Mouse (Mus musculus) cerebellum, adult 9-10 months (tissue): ENCODE results near the gene Whrn.

Experiments
- DNase-seq: peaks from one replicate; pipeline ENCODE4 v3.0.0; 2022

The Whrn gene

DNA sequence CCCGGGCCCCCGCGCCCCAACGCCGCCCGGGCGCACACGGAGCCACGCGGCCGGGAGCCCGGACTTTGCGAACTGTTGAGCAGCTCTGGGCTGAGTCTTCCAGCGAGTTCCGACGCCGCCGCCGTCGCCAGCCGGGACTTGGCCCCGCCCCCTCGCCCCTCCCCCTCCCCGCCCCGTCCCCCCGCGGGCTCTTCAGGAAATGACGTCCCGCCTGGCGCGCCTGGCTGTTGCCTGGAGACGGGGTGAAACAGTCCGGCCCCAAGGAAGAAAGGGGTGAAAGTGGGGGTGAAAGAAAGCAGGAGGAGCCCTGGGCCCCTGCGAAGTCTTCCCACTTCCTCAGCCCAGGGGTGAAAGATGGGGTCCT is at the start of gene Whrn:
Gene Whrn (minus strand): TSS at position 77 of the 364 bp plus-strand sequence.
- peak; percentile 15 for DNase-seq

DNA sequence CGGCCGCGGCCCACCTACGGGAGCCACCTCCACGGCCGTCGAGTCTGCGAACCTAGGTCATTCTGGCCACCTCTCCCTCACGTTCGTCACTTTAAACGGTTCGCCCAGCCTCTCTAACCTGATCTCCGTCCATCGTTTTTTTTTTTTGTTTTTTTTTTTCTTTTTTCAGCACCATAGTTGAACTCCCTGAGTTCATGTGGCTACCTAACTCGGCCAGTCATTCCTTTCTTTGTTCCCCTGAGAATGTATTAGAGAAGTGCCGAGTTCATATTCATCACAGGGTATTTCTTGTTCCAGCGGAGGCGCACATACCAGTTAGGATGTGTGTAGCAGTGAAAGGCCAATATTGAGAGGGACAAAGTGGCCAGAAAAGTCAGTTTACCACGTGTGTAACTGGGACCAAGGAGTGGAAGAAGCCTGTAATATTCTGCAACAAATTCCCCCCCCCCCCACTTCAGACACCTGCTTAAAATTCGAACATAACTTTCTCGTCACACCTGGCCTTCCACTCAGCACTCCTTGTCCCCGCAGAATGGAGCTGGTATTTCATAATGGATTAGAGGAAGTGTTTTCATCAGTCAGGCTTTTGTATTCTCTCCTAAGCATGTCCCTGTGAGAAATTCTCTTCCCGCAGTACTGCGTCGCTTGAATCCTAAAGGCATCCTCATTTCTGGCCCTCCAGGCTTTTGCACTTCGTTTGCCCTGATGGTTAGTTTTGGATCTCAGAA is 49.6 kb upstream of the Whrn start:
- peak; percentile 34 for DNase-seq

DNA sequence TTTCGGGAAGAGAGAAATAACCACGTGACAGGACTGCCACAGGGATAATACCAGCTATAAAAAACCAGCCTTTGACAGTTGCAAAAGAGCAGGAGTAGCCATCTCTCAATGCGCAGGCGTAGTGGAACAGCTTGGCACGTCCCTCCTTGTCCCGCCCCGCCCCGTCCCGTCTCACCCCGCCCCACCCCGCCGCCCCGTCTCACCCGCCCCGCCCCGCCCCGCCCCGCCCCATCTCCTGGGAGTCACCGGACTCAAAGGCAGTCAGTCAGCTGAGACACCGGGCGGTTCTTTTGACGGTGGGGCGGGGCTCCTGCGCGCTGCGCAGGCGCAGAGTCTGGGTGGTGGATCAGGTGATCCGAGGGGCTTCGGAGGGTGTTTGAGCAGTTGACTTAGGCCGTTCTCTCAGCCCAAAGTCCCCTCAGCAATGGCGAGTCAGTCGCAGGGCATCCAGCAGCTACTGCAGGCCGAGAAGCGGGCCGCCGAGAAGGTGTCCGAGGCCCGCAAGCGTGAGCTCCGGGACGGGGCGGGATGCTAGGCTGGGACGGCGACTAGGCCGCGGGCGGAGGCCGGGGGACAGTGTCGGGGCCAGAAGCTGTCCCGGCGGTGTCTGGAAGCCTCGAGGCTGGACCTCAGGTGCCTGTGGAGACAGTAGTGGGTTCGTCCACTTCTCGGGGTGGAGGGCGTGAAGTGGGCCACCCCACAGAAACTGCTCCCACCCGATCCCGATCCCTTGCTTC is 48.9 kb upstream of the Whrn start, which contains the start of gene Atp6v1g1:
Gene Atp6v1g1 (plus strand): TSS at position 279 of the 737 bp plus-strand sequence.
- DNase-seq, result peak; percentile 96

DNA sequence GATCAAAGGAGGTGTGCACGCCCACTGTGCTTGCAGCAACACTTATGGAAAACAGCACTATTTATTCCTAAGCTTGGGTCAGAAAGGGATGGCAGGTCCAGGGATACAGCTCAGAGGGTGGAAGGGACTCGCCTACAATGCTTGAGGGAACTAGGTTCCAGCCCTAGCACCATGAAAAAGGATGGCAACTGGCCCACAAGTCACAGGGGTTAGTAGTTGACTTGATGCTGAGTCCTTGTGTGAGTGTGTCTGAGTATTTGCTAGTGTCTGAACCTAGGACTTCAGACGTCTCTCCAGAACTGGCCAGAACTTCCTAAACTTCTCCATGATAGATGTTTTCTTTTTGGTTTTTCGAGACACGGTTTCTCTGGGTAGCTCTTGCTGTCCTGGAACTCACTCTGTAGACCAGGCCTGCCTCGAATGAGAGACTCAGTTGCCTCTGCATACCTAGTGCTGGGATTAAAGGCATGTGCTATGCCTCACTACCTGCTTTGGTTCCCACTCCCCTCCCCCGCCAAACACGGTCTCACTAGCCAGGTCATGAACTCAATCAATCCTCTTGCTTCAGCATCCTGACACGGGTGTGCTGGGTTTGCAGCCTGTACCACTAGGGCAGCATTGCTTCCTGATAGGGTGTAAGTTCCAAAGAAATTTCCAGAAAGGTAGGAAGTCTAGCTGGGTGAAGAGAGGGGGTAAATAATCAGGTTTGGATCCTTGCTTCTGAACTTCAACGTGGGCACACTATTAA is 48.1 kb upstream of the Whrn start:
- DNase-seq, result peak; percentile 55

DNA sequence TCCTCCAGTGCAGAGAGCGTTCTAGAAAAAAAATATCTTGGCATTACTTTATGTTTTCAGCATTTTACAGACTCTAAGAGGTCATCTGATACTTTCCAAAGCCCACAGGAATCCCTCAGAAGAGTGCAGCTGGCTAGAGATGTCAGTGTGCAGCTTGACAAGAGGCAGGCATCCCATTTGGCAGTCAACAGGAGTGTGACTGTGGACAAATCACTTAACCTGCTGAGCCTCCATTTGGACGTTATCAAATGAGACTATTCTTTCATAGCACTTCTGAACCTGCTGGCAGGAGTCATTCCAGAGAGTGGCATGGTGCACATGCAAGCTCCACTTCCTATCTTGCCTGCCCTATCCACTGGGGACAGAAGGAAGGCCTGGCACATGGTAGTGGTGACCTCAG is 46.4 kb upstream of the Whrn start:
- peak; percentile 11 for DNase-seq

DNA sequence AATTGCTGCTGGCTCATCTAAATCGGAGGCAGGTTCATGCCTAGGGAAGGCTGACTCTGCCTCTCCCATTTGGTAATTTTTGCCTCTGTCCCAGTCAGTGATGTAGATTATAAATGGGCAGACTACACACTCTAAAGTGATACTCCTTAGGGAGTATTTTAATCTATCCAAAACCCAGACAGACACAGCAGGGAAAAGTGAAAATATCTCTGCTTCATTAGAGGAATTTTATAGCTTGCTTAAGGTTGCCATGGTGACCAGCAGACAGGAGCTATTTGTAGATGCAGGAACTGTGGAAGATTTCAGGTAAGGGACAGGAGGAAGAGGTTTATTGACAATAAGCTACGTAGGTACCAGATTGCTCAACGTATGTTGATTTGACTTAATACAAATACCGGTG is 41.8 kb upstream of the Whrn start:
- no peak for DNase-seq

DNA sequence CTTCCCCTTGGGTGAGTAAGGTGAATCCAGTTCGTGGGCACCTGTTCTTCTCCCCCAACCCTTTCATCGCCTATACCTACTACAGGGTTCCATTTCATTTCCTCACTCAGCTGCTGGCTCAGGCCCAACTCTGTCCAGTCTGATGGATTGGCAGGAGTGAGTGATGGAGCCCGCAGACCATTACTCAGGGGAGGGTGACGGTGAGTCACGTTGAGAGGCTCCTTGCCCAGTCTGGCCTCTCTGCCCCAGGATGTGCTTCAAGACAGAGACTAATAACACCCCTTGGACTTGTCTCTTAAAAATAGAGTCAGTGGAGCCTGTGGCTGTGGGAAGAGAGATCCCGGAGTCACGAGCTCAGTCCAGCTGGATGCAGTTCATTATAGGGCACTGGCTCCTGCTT is 34.6 kb upstream of the Whrn start:
- no peak for DNase-seq

DNA sequence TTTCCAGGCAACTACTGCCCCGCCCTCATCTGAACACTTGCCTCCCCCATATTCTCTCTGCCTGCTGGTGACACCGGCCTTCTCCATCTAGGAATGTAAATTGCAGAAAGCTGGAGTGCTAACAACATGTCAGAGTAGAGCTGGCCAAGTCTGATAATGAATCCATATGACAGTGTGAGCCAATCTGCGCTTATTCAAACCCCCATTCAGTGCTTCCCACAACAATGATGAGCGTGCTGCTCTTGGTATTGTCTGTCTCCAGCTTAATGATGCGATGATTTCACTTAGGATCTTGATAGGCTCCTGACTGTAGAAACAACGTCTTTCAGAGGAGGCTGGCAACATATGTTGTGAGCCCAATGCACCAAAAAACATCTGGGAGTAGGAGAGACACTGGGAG is 33.2 kb upstream of the Whrn start:
- DNase-seq, result no peak

DNA sequence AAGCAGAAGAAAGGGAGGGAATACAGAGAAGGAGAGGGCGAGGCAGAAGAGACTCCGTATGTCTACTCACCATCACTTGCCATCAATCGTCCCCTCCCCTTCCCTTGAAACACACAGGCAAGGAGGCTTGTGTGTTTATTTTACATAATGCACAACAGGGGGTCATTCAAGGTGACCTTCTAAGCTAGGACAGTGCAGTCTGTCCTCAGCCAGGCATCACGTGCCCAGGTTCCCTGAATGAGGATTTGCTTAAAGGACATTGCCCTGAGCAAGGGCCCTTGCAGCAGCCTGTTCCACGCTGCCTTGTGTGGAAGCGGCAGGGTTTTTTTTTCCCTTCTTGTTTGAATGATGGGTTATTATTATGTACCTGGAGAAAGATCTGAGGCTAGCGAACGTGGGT is 29.7 kb upstream of the Whrn start:
- DNase-seq, result no peak

DNA sequence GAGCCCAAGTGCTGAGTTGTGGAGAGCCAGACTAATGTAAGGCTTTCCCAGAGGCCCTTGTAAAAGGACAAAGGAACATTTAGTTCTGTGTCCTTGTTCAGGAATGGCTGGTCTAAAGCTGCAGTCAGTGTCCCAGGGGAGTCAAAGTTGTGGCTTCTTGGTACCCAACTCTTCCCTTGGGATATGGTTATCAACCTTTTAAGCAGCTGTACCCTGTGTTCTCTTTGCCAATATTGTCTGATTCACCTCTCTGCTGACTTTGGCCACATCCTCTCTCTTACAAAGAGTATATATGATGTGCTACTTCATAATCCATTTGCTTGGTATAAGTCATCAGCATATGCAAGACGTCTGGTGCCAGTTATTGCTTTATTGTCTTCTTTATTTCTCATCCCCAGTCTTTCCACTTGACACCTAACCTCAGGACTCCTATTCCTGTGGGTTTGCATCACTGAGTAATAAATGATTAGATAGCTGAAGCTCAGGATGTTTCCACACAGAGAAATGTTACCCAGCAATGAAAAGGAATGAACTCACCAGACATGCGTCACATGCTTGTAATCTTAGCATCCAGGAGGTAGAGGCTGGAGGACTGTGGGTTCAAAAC is 26.1 kb upstream of the Whrn start:
- DNase-seq, result no peak

DNA sequence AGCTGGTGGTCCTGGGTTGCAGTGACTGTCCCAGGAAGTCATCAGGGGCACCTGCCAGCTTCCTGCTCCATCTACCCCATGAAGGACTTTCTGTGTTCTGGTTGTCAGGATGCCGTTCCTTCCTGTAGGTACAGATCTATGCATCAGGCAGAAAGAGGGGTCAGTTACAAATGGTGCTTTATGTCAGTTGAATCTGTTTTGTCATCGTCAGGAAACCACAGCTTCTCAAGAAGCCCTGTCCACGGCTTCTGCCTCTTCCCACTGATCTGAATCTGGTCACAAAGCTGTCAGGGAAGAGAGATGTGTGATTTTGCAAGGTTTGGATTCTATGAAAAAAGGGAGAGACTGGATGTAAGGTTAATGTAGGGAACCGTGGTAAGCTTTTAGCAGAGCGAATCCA is 19.2 kb upstream of the Whrn start:
- no peak for DNase-seq

DNA sequence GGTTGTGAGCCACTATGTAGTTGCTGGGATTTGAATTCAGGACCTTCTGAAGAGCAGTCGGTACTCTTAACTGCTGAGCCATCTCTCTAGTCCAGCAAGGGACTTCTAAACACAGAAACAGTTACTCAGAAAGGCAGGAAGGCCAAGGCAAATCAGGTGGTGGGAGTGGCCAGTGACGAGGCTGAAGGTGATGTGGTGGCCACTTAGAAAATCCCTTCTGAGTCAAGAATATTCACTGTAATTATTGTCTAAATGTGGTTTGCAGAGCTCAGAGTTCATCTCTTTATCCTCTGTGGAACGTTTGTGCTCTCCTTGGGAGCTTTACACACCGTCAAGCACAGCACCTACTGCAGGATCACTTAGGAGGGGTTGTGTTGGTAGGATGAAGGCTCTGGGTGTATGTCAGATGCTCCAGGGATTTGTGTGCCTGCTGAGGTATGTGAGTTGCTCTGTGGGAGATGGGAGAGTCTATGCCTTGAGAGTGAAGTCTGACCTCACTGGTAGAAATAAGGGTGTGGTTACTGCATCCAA is 18.7 kb upstream of the Whrn start:
- DNase-seq, result no peak

DNA sequence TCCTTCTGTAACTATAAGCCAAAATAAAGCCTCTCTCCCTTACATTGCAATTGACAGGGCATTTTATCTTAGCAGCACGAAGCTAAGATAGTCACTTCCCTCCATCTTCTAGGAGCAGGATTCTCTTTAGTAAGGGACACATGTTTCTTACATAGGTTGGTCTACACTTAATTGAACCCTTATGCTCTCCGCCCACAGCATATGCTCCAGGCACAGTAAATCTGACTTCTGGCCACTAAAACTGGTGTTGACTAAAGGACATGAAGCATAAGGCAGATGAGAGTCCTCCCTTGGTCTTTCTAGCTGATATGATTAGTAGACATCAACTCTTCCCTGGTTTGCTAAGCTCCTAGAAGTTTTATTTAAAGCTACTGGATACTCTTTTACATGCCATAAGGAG is 17.1 kb upstream of the Whrn start:
- no peak for DNase-seq

DNA sequence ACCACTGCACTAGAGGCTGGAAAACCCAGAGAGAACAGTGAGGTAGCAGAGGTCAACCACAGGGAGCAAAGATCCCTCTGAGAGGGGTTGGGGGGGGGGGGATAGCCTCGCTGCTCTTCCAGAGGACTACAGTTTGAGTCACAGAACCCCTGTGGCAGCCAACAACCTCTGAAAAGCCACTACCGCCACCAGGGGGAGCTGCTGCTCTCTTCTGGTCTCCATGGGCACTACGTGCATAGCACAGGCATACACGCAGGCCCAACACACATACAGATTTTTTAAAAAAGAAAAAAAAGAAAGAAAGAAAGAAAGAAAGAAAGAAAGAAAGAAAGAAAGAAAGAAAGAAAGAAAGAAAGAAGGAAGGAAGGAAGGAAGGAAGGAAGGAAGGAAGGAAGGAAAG is 12.4 kb upstream of the Whrn start:
- peak; percentile 65 for DNase-seq

DNA sequence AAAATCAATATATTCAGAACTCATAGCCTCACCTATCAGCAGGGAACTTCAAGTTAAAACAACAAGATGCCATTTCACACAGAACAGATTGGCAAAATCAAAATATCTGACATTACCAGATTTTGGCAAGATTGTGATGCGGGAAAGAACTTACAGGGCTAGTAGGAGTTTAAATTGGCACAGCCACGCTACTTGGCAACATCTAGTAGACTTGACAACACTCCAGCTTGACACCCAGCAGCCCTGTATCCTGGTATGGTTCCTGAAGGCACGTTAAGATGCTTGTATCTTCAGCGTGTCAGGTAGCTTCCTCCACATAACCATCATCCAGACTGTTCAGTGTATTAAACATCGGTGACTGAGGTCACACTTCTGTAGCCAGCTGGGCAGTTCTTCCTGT is 11.7 kb upstream of the Whrn start:
- no peak for DNase-seq

DNA sequence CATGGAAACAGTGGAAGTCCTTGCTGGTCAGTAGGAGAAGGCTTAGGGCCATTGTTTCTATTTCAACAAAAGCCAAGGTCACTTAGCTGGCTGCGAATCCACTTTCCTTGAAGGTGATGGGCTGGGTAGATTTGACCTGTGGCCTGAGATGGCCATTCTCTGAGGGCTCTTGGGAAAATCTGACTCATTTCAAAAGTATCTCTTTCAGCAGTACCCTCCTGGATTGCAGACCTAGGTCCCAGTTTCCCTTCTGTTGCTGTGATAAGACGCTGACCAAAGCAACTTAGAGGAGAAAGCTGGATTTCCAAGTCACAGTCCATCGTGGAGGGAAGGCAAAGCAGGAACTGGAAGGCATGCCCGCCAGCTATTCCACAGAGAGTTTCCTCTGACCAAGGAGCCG is 8.2 kb upstream of the Whrn start:
- DNase-seq, result no peak

DNA sequence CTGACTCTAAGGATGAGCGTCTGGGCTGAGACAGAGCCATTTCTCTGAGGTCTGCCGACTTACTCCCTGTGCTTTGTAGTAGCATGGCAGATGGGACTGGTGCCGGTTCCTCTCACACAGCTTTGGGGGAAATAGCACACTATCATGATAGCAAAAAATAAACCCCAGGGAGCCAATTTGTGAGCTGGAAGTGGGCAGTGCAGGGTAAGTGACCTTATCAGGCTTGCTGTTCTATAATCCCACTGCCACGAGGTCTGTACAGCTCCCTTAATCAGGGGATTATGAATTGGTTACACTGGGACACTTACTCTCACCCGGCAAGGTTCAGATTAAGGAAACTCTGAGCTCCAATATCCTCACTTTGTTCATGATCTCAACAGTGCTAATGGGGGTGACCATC is 5.3 kb upstream of the Whrn start:
- no peak for DNase-seq

DNA sequence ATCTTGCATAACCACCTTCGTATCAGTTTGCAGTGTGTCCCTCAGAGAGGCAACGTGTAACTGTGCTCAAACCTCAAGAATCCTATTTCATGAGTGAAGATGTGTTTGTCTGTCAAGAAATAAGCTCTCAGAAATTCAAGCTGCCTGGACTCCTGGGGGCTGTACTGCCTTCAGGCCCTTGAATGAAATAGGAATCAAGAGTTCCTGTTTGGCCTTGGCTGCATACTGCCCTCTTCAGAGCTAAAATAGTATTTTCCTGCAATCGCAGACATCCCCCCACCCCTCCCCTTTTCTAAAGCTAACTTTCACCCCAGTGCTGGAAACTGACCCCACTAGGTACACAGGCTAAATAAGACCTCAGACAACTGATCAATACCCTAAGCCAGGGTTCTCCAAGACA is 2.6 kb upstream of the Whrn start:
- no peak for DNase-seq

DNA sequence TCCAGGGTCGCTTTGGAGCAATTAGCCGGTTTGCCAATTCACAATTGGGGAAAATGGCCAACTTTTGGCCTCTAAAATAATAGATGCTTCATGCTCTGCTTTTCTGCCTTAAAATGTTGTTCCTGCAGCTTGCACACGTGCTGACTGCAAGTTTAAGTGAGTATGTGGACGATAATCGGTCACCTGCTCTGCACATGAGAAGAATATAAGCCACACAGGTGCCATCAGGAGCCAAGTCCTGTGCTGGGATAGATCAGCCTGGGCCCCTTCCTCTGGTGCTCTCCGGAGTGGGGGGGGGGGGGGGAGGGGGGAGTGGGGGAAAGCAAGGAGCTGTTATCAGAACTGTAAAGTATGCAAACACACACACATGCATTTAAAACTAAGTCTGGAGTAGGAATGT is 521 bp upstream of the Whrn start:
- DNase-seq, result no peak

DNA sequence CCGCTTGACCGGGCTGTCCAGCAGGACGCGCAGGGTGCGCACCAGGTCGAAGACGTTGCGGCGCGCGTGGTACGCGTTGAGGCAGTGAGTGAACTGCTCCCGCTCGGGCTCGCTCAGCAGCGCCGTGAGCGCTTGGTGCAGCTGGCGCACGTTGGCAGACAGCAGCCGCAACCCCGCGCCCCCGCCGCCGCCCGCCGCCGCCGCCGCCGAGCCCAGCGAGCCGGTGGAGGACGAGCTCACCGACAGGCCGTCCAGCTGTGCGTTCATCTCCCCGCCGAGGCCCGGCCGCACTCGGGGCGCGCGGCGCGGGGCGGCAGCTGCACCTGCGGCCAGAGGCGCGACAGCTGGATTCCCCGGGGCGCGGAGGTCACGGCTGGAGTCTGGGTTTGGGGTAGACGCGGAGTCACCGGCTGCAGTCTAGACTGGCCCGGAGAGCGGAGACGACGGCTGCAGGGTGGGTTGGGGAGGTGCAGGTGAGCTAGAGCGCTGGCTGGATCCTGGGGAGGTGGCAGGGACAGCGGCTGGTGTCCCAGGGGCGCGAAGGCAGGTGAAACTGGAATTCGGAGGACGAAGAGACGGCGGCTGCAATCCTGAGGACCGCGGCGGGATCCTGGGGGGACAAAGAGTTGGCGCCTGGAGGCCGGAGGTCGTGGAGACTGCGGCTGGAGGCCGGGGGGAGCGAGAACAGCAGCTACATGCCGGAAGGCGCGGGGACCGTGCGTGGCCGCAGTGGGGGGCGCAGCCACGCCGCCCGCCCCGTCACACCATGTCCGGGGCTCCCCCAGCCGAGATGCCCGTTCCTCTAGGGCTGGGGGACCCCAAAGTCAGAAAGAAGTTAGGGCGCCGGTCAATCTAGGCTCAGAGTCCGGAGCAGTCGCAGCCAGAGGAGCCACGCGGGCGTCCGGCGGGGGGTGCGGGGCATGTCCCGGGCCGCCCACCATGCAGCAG is 550 bp downstream of the Whrn start:
- DNase-seq, result no peak

DNA sequence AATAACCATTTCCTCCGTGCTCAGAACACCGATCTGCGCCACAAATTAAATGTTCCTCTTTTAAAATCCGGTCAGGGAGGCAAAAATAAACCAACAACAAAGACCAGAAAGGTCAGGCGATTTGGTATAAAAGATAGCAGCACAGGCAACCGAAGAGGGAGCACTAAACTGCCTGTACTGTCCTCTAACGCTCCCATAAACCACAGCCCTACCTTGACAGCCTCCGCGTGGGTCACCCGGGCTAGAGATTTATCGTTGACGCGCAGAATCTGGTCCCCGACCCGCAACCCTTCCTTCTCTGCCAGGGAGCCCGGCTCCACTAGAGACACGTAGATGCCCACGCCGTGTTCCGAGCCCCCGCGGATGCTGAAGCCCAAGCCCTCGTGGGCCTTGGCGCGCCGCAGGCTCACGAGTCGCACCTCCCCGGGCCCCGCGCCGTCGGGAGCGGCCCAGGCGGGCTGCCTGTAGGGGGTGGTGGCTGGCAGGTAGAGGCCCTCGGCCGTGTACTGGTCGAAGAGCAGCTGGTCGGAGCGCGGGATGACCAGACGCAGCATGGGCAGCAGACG is 1.3 kb downstream of the Whrn start:
- no peak for DNase-seq
